Mouse (Mus musculus) hindbrain, postnatal 0 days (tissue): Measurements from ENCODE around the gene Arpc1b. TPM values are rescaled to one million over a fixed set of nuclear protein-coding genes. Genes with fewer than 3 reads are reported as not detected.
A peak's percentile ranks its signal among the peaks of the same experiment; 100 is the strongest.
"Not testable (repeated sequence)": the region's sequence is repeated elsewhere in the genome, so short reads cannot be mapped to it uniquely, and the experiment has no call there.

Experiments
- ATAC-seq: fragments of 200-750 bp; cut with Nextera tagmentation; 2 replicates; pipeline ENCODE4 v1.8.0; 2017; ENCODE audit warnings: mild to moderate bottlenecking, moderate TSS enrichment, moderate library complexity
- DNase-seq: peaks from one replicate; pipeline ENCODE4 v3.0.0-alpha.2; 2015; ENCODE audit warnings: low spot score
- H3K27ac ChIP-seq: fragments of 300-500 bp; sonication (generic); 2 replicates; pipeline ENCODE4 v1.5.1; 2014; ENCODE audit warnings: mild to moderate bottlenecking
- H3K27me3 ChIP-seq: fragments of 300-500 bp; sonication (generic); 2 replicates; pipeline ENCODE4 v1.6.1; 2014; ENCODE audit warnings: low read length, mixed read lengths; ENCODE audit not compliant: insufficient read depth
- H3K36me3 ChIP-seq: fragments of 300-500 bp; sonication (generic); 2 replicates; pipeline ENCODE4 v1.6.1; 2014; ENCODE audit warnings: low read length, mixed read lengths; ENCODE audit not compliant: insufficient read depth
- H3K4me1 ChIP-seq: fragments of 300-500 bp; sonication (generic); 2 replicates; pipeline ENCODE4 v1.6.1; 2014; ENCODE audit warnings: antibody characterized with exemption, low read length, mixed read lengths; ENCODE audit not compliant: insufficient read depth
- H3K4me2 ChIP-seq: fragments of 300-500 bp; sonication (generic); 2 replicates; pipeline ENCODE4 v1.6.1; 2014; ENCODE audit warnings: low read depth, mild to moderate bottlenecking, low read length, moderate library complexity, mixed read lengths
- H3K4me3 ChIP-seq: fragments of 300-500 bp; sonication (generic); 2 replicates; pipeline ENCODE4 v1.5.1; 2014; ENCODE audit warnings: low read length
- H3K9ac ChIP-seq: fragments of 300-500 bp; sonication (generic); replicated peaks from 2 replicates; pipeline ENCODE4 v1.6.1; 2014; ENCODE audit warnings: mild to moderate bottlenecking, low read length, moderate library complexity, mixed read lengths
- H3K9me3 ChIP-seq: fragments of 300-500 bp; sonication (generic); 2 replicates; pipeline ENCODE4 v1.6.1; 2016; ENCODE audit warnings: low read length, mixed read lengths
- CTCF ChIP-seq: IDR thresholded peaks from 2 replicates; pipeline ENCODE4 v1.5.1; 2016; ENCODE audit warnings: antibody characterized with exemption, control low read depth, low read depth
- WGBS: fragments of 180-500 bp; shearing (Covaris S2); extraction: QIAGEN DNeasy Blood & Tissue Kit; methylation state at CpG from one replicate; pipeline ENCODE4 v1.1.7; 2014; 5-methylcytosine and 5-hydroxymethylcytosine counted together
- polyA plus RNA-seq: library from polyadenylated mRNA; unstranded; fragments of >200 nt; fragmentation: Nextera tagmentation; extraction: Ambion mirVana; gene quantifications from 2 replicates; pipeline ENCODE4 v1.2.1, GENCODE M21; 2015
- total RNA-seq: library from RNA; depleted of rRNA; stranded (reverse); fragments of >200 nt; gene quantifications from 2 replicates; pipeline ENCODE4 v1.2.3, GENCODE M21; 2014; rRNA removed

The Arpc1b gene
- total RNA-seq (36.4 and 53.3 TPM in 2 replicates), polyA plus RNA-seq (73.6 and 84.9 TPM in 2 replicates)

GRCm38 (mm10) chr5:145114071-145114605 lies at the start of gene Arpc1b:
Gene Arpc1b, plus strand, starts transcription at chr5:145114215.
- TF ChIP-seq CTCF: no peak
- H3K4me2 ChIP-seq: peak within 1 kb of the TSS; percentile 60
- peak within 1 kb of the TSS; percentile 3; the same call in 1 of the 2 replicates for H3K27ac ChIP-seq
- peak within 1 kb of the TSS; percentile 51 for H3K9ac ChIP-seq
- H3K36me3 ChIP-seq: peaks cover 16% of the 10 kb centered on the region
- ATAC-seq: peak; percentile 57
- H3K4me1 ChIP-seq: no peaks in the 10 kb centered on the region
- H3K4me3 ChIP-seq: peak within 1 kb of the TSS; percentile 43
- DNase-seq: peak; percentile 60
- WGBS: 2% methylated on average over 46 of the region's 53 CpGs
- no peaks in the 10 kb centered on the region for H3K27me3 ChIP-seq
- no peaks in the 10 kb centered on the region for H3K9me3 ChIP-seq

- ATAC-seq: no peak
- no peaks in the 10 kb centered on the region for H3K36me3 ChIP-seq
- no peaks in the 10 kb centered on the region for H3K9me3 ChIP-seq
- H3K4me2 ChIP-seq: no peak overlapping the region
- H3K4me3 ChIP-seq: no peak overlapping the region
- no peak for TF ChIP-seq CTCF
- WGBS: 89% methylated on average over 1 of the region's 1 CpGs
- H3K27me3 ChIP-seq: no peaks in the 10 kb centered on the region
- H3K4me1 ChIP-seq: no peaks in the 10 kb centered on the region
- H3K9ac ChIP-seq: no peak overlapping the region
- DNase-seq: no peak
- no peak overlapping the region for H3K27ac ChIP-seq
Observed at GRCm38 (mm10) chr5:145064765-145065340, 49.2 kb upstream of the Arpc1b start.

- Histone ChIP-seq H3K4me3 (no peak overlapping the region), H3K9me3 (no peaks in the 10 kb centered on the region), H3K9ac (no peak overlapping the region), H3K27me3 (no peaks in the 10 kb centered on the region), H3K36me3 (no peaks in the 10 kb centered on the region), H3K27ac (no peak overlapping the region), H3K4me2 (no peak overlapping the region), H3K4me1 (no peaks in the 10 kb centered on the region)
- no peak for ATAC-seq
- no peak for TF ChIP-seq CTCF
- WGBS: 51% methylated on average over 3 of the region's 3 CpGs
- no peak for DNase-seq
Observed at GRCm38 (mm10) chr5:145068863-145069262, 45.2 kb upstream of the Arpc1b start.

- DNase-seq: peak; percentile 92
- H3K27ac ChIP-seq: no peak overlapping the region
- H3K4me2 ChIP-seq: no peak overlapping the region
- no peaks in the 10 kb centered on the region for H3K36me3 ChIP-seq
- no peaks in the 10 kb centered on the region for H3K4me1 ChIP-seq
- no peak overlapping the region for H3K9ac ChIP-seq
- TF ChIP-seq CTCF: peak; percentile 92
- WGBS: 2% methylated on average over 5 of the region's 5 CpGs
- peak; percentile 67; the same call in 1 of the 2 replicates for ATAC-seq
- no peaks in the 10 kb centered on the region for H3K9me3 ChIP-seq
- H3K27me3 ChIP-seq: no peaks in the 10 kb centered on the region
- no peak overlapping the region for H3K4me3 ChIP-seq
Observed at GRCm38 (mm10) chr5:145069707-145070106, 44.3 kb upstream of the Arpc1b start.

- peak; percentile 61 for DNase-seq
- no peaks in the 10 kb centered on the region for H3K36me3 ChIP-seq
- no peak overlapping the region for H3K27ac ChIP-seq
- no peaks in the 10 kb centered on the region for H3K27me3 ChIP-seq
- 55% methylated on average over 6 of the region's 6 CpGs for WGBS
- ATAC-seq: no peak
- no peaks in the 10 kb centered on the region for H3K9me3 ChIP-seq
- no peak overlapping the region for H3K4me3 ChIP-seq
- H3K9ac ChIP-seq: no peak overlapping the region
- no peaks in the 10 kb centered on the region for H3K4me1 ChIP-seq
- no peak overlapping the region for H3K4me2 ChIP-seq
- peak; percentile 63 for TF ChIP-seq CTCF
Observed at GRCm38 (mm10) chr5:145071342-145071741, 42.7 kb upstream of the Arpc1b start.

- Histone ChIP-seq H3K9ac (no peak overlapping the region), H3K4me2 (no peak overlapping the region), H3K9me3 (no peaks in the 10 kb centered on the region), H3K4me1 (no peaks in the 10 kb centered on the region), H3K4me3 (no peak overlapping the region), H3K27ac (no peak overlapping the region), H3K27me3 (no peaks in the 10 kb centered on the region), H3K36me3 (no peaks in the 10 kb centered on the region)
- DNase-seq (no peak), ATAC-seq (no peak)
- no peak for TF ChIP-seq CTCF
- 43% methylated on average over 3 of the region's 3 CpGs for WGBS
Observed at GRCm38 (mm10) chr5:145075081-145075480, 38.9 kb upstream of the Arpc1b start.

GRCm38 (mm10) chr5:145081866-145082613 lies 32.0 kb upstream of the Arpc1b start:
- no peak for ATAC-seq
- Histone ChIP-seq H3K9ac (no peak overlapping the region), H3K36me3 (no peaks in the 10 kb centered on the region), H3K4me2 (no peak overlapping the region), H3K4me3 (no peak overlapping the region), H3K27me3 (no peaks in the 10 kb centered on the region), H3K27ac (no peak overlapping the region), H3K4me1 (peaks cover 4% of the 10 kb centered on the region; the same call in 1 of the 2 replicates), H3K9me3 (no peaks in the 10 kb centered on the region)
- no peak for DNase-seq
- no peak for TF ChIP-seq CTCF
- 91% methylated on average over 10 of the region's 10 CpGs for WGBS

GRCm38 (mm10) chr5:145083201-145083600 lies 30.8 kb upstream of the Arpc1b start:
- not testable (repeated sequence) for DNase-seq, H3K4me1 ChIP-seq, H3K36me3 ChIP-seq, H3K27me3 ChIP-seq, H3K9me3 ChIP-seq
- ATAC-seq: peak; percentile 11; the same call in 1 of the 2 replicates
- H3K9ac ChIP-seq: peak overlapping the region; percentile 95
- peak overlapping the region; percentile 92 for H3K4me2 ChIP-seq
- H3K4me3 ChIP-seq: peak overlapping the region; percentile 88
- peak overlapping the region; percentile 80 for H3K27ac ChIP-seq
- WGBS: 47% methylated on average over 6 of the region's 6 CpGs
